In genomic region chr1:40033315-40033714, GRCm38 (mm10) we compare ENCODE assay signal across 28 mouse cellular contexts. TPM values are rescaled to one million over a fixed set of nuclear protein-coding genes. Genes with fewer than 3 reads are reported as not detected.
DNase-seq lines count a peak whose midpoint lies in the region; ATAC-seq and TF ChIP-seq lines count a peak whose summit lies in the region.
"Had no signal": no experiment of that assay in that cellular context is flagged by ENCODE, and none has a peak within 500 bp of the region (broad histone marks: within the 10 kb centered on the region; RNA-seq: fewer than 3 reads in every experiment).

No protein-coding gene starts in this region.

- 86% methylated on average over 4 of the region's 4 CpGs for WGBS in forebrain, embryonic 10.5 days

- H3ac ChIP-seq in myocyte (ENCODE audit: control insufficient read depth, insufficient read length) = no peak overlapping the region

- H3K9me3 ChIP-seq in forebrain, embryonic 10.5 days = no peaks in the 10 kb centered on the region
- H3K9me3 ChIP-seq: forebrain, embryonic 12.5 days; hindbrain, embryonic 12.5 days; limb, embryonic 13.5 days; lung, embryonic 15.5 days; megakaryocyte, embryonic 14.5 days; midbrain, embryonic 12.5 days had no signal

- peak overlapping the region; percentile 49 for H3K4me2 ChIP-seq in myocyte (ENCODE audit: low read depth)
- H3K4me2 ChIP-seq: forebrain, embryonic 12.5 days; hindbrain, embryonic 12.5 days; limb, embryonic 13.5 days; liver, embryonic 11.5 days; lung, embryonic 15.5 days; midbrain, embryonic 12.5 days had no signal

- no peaks in the 10 kb centered on the region for H3K4me1 ChIP-seq in embryonic fibroblast, embryonic 13.5 days (ENCODE audit: control insufficient read depth, insufficient read depth, low read length)
- no peaks in the 10 kb centered on the region for H3K4me1 ChIP-seq in forebrain, embryonic 10.5 days
- H3K4me1 ChIP-seq: forebrain, embryonic 12.5 days; hindbrain, embryonic 12.5 days; limb, embryonic 13.5 days; lung, embryonic 15.5 days; midbrain, embryonic 12.5 days had no signal

- H3K27me3 ChIP-seq in myocyte (ENCODE audit: control insufficient read depth, insufficient read depth, insufficient read length) = no peaks in the 10 kb centered on the region
- H3K27me3 ChIP-seq in forebrain, embryonic 10.5 days (ENCODE audit: poor library complexity, severe bottlenecking) = no peaks in the 10 kb centered on the region
- H3K27me3 ChIP-seq: forebrain, embryonic 12.5 days; hindbrain, embryonic 12.5 days; limb, embryonic 13.5 days; lung, embryonic 15.5 days; midbrain, embryonic 12.5 days had no signal

- DNase-seq in gastrocnemius, adult 2 months = no peak
- no peak for DNase-seq in gastrocnemius, postnatal 25 days
- peak; percentile 57 for DNase-seq in CD4-positive, CD25-positive, alpha-beta regulatory T cell, adult 2 months (ENCODE audit: low read depth, low spot score)
- no peak for DNase-seq in forebrain, embryonic 10.5 days (ENCODE audit: extremely low spot score, low spot score)
- DNase-seq: adrenal gland, adult 8-10 months; cerebellum, adult 8-10 months; forebrain, postnatal 0 days; gastrocnemius, postnatal 36 days; kidney, adult 18-20 months; kidney, postnatal 36 days; lung, postnatal 36 days; right cerebral cortex, postnatal 14 days; thymus, postnatal 14 days had no signal

- TF ChIP-seq POLR2A in embryonic fibroblast, embryonic 13.5 days (IDR thresholded peaks at IDR 0.05; ENCODE audit: low read depth, low read length) = no peak
- TF ChIP-seq POLR2A in myocyte (IDR thresholded peaks at IDR 0.05; ENCODE audit: insufficient read length, low read depth) = no peak

- H3K36me3 ChIP-seq in myocyte (ENCODE audit: control insufficient read depth, insufficient read depth) = no peaks in the 10 kb centered on the region
- H3K36me3 ChIP-seq in forebrain, embryonic 10.5 days (replicated peaks) = peaks cover 2% of the 10 kb centered on the region

- no peak for TF ChIP-seq CTCF in gastrocnemius, adult 2 months (IDR thresholded peaks at IDR 0.05)
- no peak for TF ChIP-seq CTCF in embryonic fibroblast, embryonic 13.5 days (IDR thresholded peaks at IDR 0.05; ENCODE audit: borderline replicate concordance, insufficient read depth, low read length)

- intact Hi-C loops in gastrocnemius, adult 2 months (cut with DNase I) = no loop called here

- peak overlapping the region; percentile 53; the same call in 1 of the 2 replicates for H3K4me3 ChIP-seq in gastrocnemius, adult 2 months
- no peak overlapping the region for H3K4me3 ChIP-seq in embryonic fibroblast, embryonic 13.5 days (ENCODE audit: insufficient read depth, low read length)
- H3K4me3 ChIP-seq in myocyte = no peak overlapping the region
- no peak overlapping the region for H3K4me3 ChIP-seq in forebrain, embryonic 10.5 days
- H3K4me3 ChIP-seq: forebrain, embryonic 12.5 days; hindbrain, embryonic 12.5 days; layer of hippocampus, adult 2 months; limb, embryonic 13.5 days; lung, embryonic 15.5 days; megakaryocyte, embryonic 14.5 days; midbrain, embryonic 12.5 days had no signal

- H3K27ac ChIP-seq in gastrocnemius, adult 2 months = peak overlapping the region; percentile 88
- H3K27ac ChIP-seq in embryonic fibroblast, embryonic 13.5 days (ENCODE audit: insufficient read depth, low read length) = peak overlapping the region; percentile 7
- no peak overlapping the region for H3K27ac ChIP-seq in forebrain, embryonic 10.5 days
- H3K27ac ChIP-seq: forebrain, embryonic 12.5 days; hindbrain, embryonic 12.5 days; hindbrain, postnatal 0 days; limb, embryonic 13.5 days; lung, embryonic 15.5 days; midbrain, embryonic 12.5 days had no signal

- ATAC-seq in megakaryocyte, adult 5-6 weeks (ENCODE audit: poor library complexity, severe bottlenecking) = no peak
- ATAC-seq: hindbrain, postnatal 0 days had no signal

- no peaks in the 10 kb centered on the region for H3K79me2 ChIP-seq in myocyte (ENCODE audit: control insufficient read depth, insufficient read depth)

TF ChIP-seq in myocyte, 11 proteins besides CTCF, POLR2A, EP300 and RAD21:
- TF ChIP-seq MYOD1 (IDR thresholded peaks at IDR 0.05; ENCODE audit: control insufficient read depth in 1 of 3, insufficient read length in 2 of 3, low read depth in 2 of 3) (no peak), TCF3 (IDR thresholded peaks at IDR 0.05; ENCODE audit: insufficient read length, low read depth) (no peak), USF1 (IDR thresholded peaks at IDR 0.05; ENCODE audit: low read depth) (no peak), MYOG (IDR thresholded peaks at IDR 0.05; ENCODE audit: control insufficient read depth in 1 of 3, insufficient read depth in 1 of 3, insufficient read length in 2 of 3, low read depth in 2 of 3) (no peak)

RNA-seq across cellular contexts. Expression of gene Il1r2, which starts 40.6 kb away (rescaled TPM):
- total RNA-seq in gastrocnemius, adult 2 months (2021) = under 1 TPM in 1 of 2 experiments, not detected in 1; 0.99 TPM
- under 1 TPM in 1 of 2 experiments, not detected in 1; 0.56 TPM for total RNA-seq in gastrocnemius, postnatal 25 days (2021)
- polyA plus RNA-seq in embryonic fibroblast, embryonic 13.5 days (2011; ENCODE audit: insufficient read length, low read depth, missing spikeins) = 0.83 TPM in 1 of 2 replicates, not detected in the other
- 0.10 TPM for polyA plus RNA-seq in myocyte (2012; fragmentation: generic; extraction: Trizol)
- polyA plus RNA-seq in forebrain, embryonic 10.5 days (2016; fragmentation: Nextera tagmentation; extraction: Ambion mirVana) = 0.40 TPM in 1 of 2 replicates, not detected in the other
- 16.3 and 22.4 TPM in 2 replicates for total RNA-seq in megakaryocyte, adult 5-6 weeks (2015)
- total RNA-seq in megakaryocyte, adult 5-6 weeks (2017) = 19.2 and 27.0 TPM in 2 replicates
- total RNA-seq: forebrain, postnatal 0 days; heart, postnatal 36 days; layer of hippocampus, adult 2 months; left cerebral cortex, postnatal 36 days; midbrain, postnatal 0 days had no signal
- polyA plus RNA-seq: midbrain, embryonic 12.5 days had no signal

Comparison
In these comparisons a context has a peak if more than half of its experiments do, and no peak if none do; other contexts are left out.
1. RNA of gene Il1r2, which starts 40.6 kb away (total RNA-seq): 16.3 to 27.0 TPM in megakaryocyte, adult 5-6 weeks; 0.99 TPM in gastrocnemius, adult 2 months and 0.56 TPM in gastrocnemius, postnatal 25 days; every median in the first group is over 4 times any median in the second.